Mouse (Mus musculus) ZHBTc4 (cell line): ENCODE measurements around the gene Prkcsh.

Source experiments
- DNase-seq: peaks from one replicate; pipeline ENCODE4 v3.0.0-alpha.2; 2011; ENCODE audit warnings: low read depth, low spot score

Prkcsh gene

GRCm38 (mm10) chr9:22049315-22049714, 46.7 kb downstream of the Prkcsh start:
- no peak for DNase-seq

- DNase-seq: no peak
Measured at GRCm38 (mm10) chr9:22049721-22050270, 47.2 kb downstream of the Prkcsh start.

GRCm38 (mm10) chr9:22050351-22050889, 47.8 kb downstream of the Prkcsh start:
- peak; percentile 93 for DNase-seq

- DNase-seq: peak; percentile 26
Measured at GRCm38 (mm10) chr9:22051161-22051957, 48.8 kb downstream of the Prkcsh start.

GRCm38 (mm10) chr9:22051958-22052254, 49.3 kb downstream of the Prkcsh start, which contains the start of gene Elavl3:
Elavl3 (minus strand) TSS chr9:22052023.
- DNase-seq: peak; percentile 87

GRCm38 (mm10) chr9:22053657-22054056, 51.1 kb downstream of the Prkcsh start:
- DNase-seq: peak; percentile 61

- DNase-seq: peak; percentile 95
Measured at GRCm38 (mm10) chr9:22054411-22055076, 51.9 kb downstream of the Prkcsh start.

GRCm38 (mm10) chr9:22055713-22056112, 53.1 kb downstream of the Prkcsh start:
- DNase-seq: no peak

GRCm38 (mm10) chr9:22056303-22056910, 53.8 kb downstream of the Prkcsh start:
- no peak for DNase-seq

GRCm38 (mm10) chr9:22057031-22057517, 54.5 kb downstream of the Prkcsh start:
- DNase-seq: no peak

GRCm38 (mm10) chr9:22058011-22058424, 55.4 kb downstream of the Prkcsh start:
- no peak for DNase-seq

GRCm38 (mm10) chr9:22061339-22061738, 58.7 kb downstream of the Prkcsh start:
- DNase-seq: no peak
